ENCODE assay signal across 8 mouse cellular contexts in the genomic region with DNA sequence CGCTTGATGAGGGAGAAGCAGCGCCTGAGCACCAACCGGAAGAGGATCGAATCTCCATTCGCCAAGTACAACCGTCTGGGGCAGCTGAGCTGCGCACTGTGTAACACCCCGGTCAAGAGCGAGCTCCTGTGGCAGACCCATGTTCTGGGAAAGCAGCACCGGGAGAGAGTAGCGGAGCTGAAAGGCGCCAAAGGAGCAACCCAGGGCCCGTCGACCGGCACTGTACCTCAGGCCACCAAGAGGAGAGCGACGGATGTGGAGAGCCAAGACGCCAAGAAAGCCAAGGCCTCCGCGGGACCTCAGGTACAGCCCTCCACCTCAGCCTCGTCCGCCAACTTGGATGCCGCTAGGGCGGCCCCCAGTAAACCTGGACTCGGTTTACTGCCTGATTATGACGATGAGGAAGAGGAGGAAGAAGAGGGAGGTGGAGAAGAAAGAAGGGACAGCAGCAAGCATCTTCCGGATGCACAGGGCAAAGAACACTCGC. TPM values are rescaled to one million over a fixed set of nuclear protein-coding genes. Genes with fewer than 3 reads are reported as not detected.
A peak's percentile ranks its signal among the peaks of the same experiment; 100 is the strongest.
DNase-seq lines count a peak whose midpoint lies in the region; ATAC-seq and TF ChIP-seq lines count a peak whose summit lies in the region.

No protein-coding gene starts in this region.

- peak overlapping the region; percentile 97 for H3K4me2 ChIP-seq in kidney, embryonic 16.5 days (replicated peaks; ENCODE audit: low read depth, low read length)
- H3K4me2 ChIP-seq in embryonic facial prominence, embryonic 11.5 days (ENCODE audit: low read depth, low read length) = peak overlapping the region; percentile 72
- H3K4me2 ChIP-seq in intestine, postnatal 0 days (replicated peaks; ENCODE audit: low read depth) = peak overlapping the region; percentile 75
- H3K4me2 ChIP-seq in myocyte (ENCODE audit: low read depth) = peak overlapping the region; percentile 79

- peaks cover 27% of the 10 kb centered on the region for H3K79me2 ChIP-seq in myocyte (ENCODE audit: control insufficient read depth, insufficient read depth)

- ATAC-seq in kidney, embryonic 16.5 days (ENCODE audit: low FRiP score, low TSS enrichment) = peak; percentile 82
- peak; percentile 72; the same call in 1 of the 2 replicates for ATAC-seq in embryonic facial prominence, embryonic 11.5 days (replicated peaks; ENCODE audit: insufficient number of reproducible peaks, low FRiP score, low TSS enrichment, low read depth)
- ATAC-seq in intestine, postnatal 0 days = peak; percentile 63

- H3K9ac ChIP-seq in kidney, embryonic 16.5 days (replicated peaks; ENCODE audit: low read length) = peak overlapping the region; percentile 95
- peak overlapping the region; percentile 89 for H3K9ac ChIP-seq in embryonic facial prominence, embryonic 11.5 days (replicated peaks; ENCODE audit: low read length)
- peak overlapping the region; percentile 91 for H3K9ac ChIP-seq in intestine, postnatal 0 days (ENCODE audit: low read depth, low read length)

- H3K27ac ChIP-seq in kidney, embryonic 16.5 days (ENCODE audit: low read length) = peak overlapping the region; percentile 86
- no peak overlapping the region for H3K27ac ChIP-seq in embryonic facial prominence, embryonic 11.5 days (replicated peaks; ENCODE audit: low read depth, low read length)
- H3K27ac ChIP-seq in intestine, postnatal 0 days (ENCODE audit: low read depth, low read length) = peak overlapping the region; percentile 94

- TF ChIP-seq POLR2A in myocyte (IDR thresholded peaks at IDR 0.05; ENCODE audit: insufficient read length, low read depth) = no peak

- WGBS in kidney, embryonic 16.5 days = 0% methylated on average over 28 of the region's 28 CpGs
- under 1% methylated on average over 28 of the region's 28 CpGs for WGBS in embryonic facial prominence, embryonic 11.5 days
- 2% methylated on average over 28 of the region's 28 CpGs for WGBS in intestine, postnatal 0 days

- no peak for DNase-seq in kidney, postnatal 4 days
- no peak for DNase-seq in embryonic facial prominence, embryonic 11.5 days (ENCODE audit: low spot score)
- no peak for DNase-seq in right cerebral cortex, postnatal 14 days
- DNase-seq in cerebellum, postnatal 14 days = no peak
- DNase-seq in gastrocnemius, postnatal 14 days = no peak

- peak overlapping the region; percentile 87 for H3ac ChIP-seq in myocyte (ENCODE audit: control insufficient read depth, insufficient read length)

- H3K4me1 ChIP-seq in kidney, embryonic 16.5 days (ENCODE audit: insufficient read depth, low read length) = peaks cover 24% of the 10 kb centered on the region
- H3K4me1 ChIP-seq in embryonic facial prominence, embryonic 11.5 days (ENCODE audit: control insufficient read depth, insufficient read depth, low read length) = no peaks in the 10 kb centered on the region
- peaks cover 10% of the 10 kb centered on the region for H3K4me1 ChIP-seq in intestine, postnatal 0 days (replicated peaks; ENCODE audit: control insufficient read depth, insufficient read depth, low read length)

- intact Hi-C loops in gastrocnemius, postnatal 14 days (cut with DNase I; ENCODE audit: low total_unique reads) = no loop called here

- H3K27me3 ChIP-seq in kidney, embryonic 16.5 days (ENCODE audit: insufficient read depth, low read length) = no peaks in the 10 kb centered on the region
- no peaks in the 10 kb centered on the region for H3K27me3 ChIP-seq in embryonic facial prominence, embryonic 11.5 days (ENCODE audit: control insufficient read depth, insufficient read depth, low read length)
- H3K27me3 ChIP-seq in intestine, postnatal 0 days (replicated peaks; ENCODE audit: control insufficient read depth, insufficient read depth, low read length) = no peaks in the 10 kb centered on the region
- H3K27me3 ChIP-seq in myocyte (ENCODE audit: control insufficient read depth, insufficient read depth, insufficient read length) = no peaks in the 10 kb centered on the region

- no peaks in the 10 kb centered on the region for H3K9me3 ChIP-seq in kidney, embryonic 16.5 days (ENCODE audit: low read length)
- no peaks in the 10 kb centered on the region for H3K9me3 ChIP-seq in embryonic facial prominence, embryonic 11.5 days (replicated peaks; ENCODE audit: control insufficient read depth, low read length)
- no peaks in the 10 kb centered on the region for H3K9me3 ChIP-seq in intestine, postnatal 0 days (ENCODE audit: control insufficient read depth)

- H3K4me3 ChIP-seq in kidney, embryonic 16.5 days (ENCODE audit: low read length) = peak overlapping the region; percentile 98
- H3K4me3 ChIP-seq in embryonic facial prominence, embryonic 11.5 days (ENCODE audit: low read depth, low read length) = peak overlapping the region; percentile 76
- H3K4me3 ChIP-seq in intestine, postnatal 0 days (ENCODE audit: low read depth, low read length) = peak overlapping the region; percentile 94
- peak overlapping the region; percentile 87 for H3K4me3 ChIP-seq in myocyte

- TF ChIP-seq CTCF in intestine, postnatal 0 days (IDR thresholded peaks at IDR 0.05; ENCODE audit: low read depth) = no peak

- 0 out of 2 replicates have a peak, but pooled peaks cover 5% of the 10 kb centered on the region for H3K36me3 ChIP-seq in kidney, embryonic 16.5 days (ENCODE audit: insufficient read depth, low read length)
- no peaks in the 10 kb centered on the region for H3K36me3 ChIP-seq in embryonic facial prominence, embryonic 11.5 days (replicated peaks; ENCODE audit: control insufficient read depth, insufficient read depth, low read depth, low read length)
- no peaks in the 10 kb centered on the region; the same call in 1 of the 2 replicates for H3K36me3 ChIP-seq in intestine, postnatal 0 days (ENCODE audit: control insufficient read depth, insufficient read depth)
- H3K36me3 ChIP-seq in myocyte (ENCODE audit: control insufficient read depth, insufficient read depth) = no peaks in the 10 kb centered on the region

TF ChIP-seq in myocyte, 11 proteins besides CTCF, POLR2A, EP300 and RAD21:
- TF ChIP-seq REST (IDR thresholded peaks at IDR 0.05; ENCODE audit: insufficient read depth, insufficient read length) = no peak

RNA-seq across cellular contexts. Expression of a gene that starts 0.3 kb away (rescaled TPM):
- 42.6 and 43.9 TPM in 2 replicates for polyA plus RNA-seq in kidney, embryonic 16.5 days (2015; fragmentation: Nextera tagmentation; extraction: Ambion mirVana)
- 44.4 and 44.9 TPM in 2 replicates for polyA plus RNA-seq in embryonic facial prominence, embryonic 11.5 days (2014; fragmentation: Nextera tagmentation; extraction: Ambion mirVana)
- polyA plus RNA-seq in intestine, postnatal 0 days (2015; fragmentation: Nextera tagmentation; extraction: Ambion mirVana) = 19.5 and 21.1 TPM in 2 replicates
- polyA plus RNA-seq in myocyte (2012; fragmentation: generic; extraction: Trizol) = 13.2 TPM
- total RNA-seq in gastrocnemius, postnatal 14 days (2021) = 10 to 100 TPM; 13.6 to 14.6 TPM

RNA-seq across cellular contexts. Expression of a gene that starts 0.4 kb away (rescaled TPM):
- polyA plus RNA-seq in kidney, embryonic 16.5 days (2015; fragmentation: Nextera tagmentation; extraction: Ambion mirVana) = 0.31 and 0.32 TPM in 2 replicates
- polyA plus RNA-seq in embryonic facial prominence, embryonic 11.5 days (2014; fragmentation: Nextera tagmentation; extraction: Ambion mirVana) = 0.11 and 0.26 TPM in 2 replicates
- polyA plus RNA-seq in intestine, postnatal 0 days (2015; fragmentation: Nextera tagmentation; extraction: Ambion mirVana) = 0.27 and 0.29 TPM in 2 replicates
- polyA plus RNA-seq in myocyte (2012; fragmentation: generic; extraction: Trizol) = 0.30 TPM
- total RNA-seq in gastrocnemius, postnatal 14 days (2021) = under 1 TPM; 0.16 to 0.29 TPM

RNA-seq across cellular contexts. Expression of a gene that starts 16.4 kb away (rescaled TPM):
- 33.2 and 35.4 TPM in 2 replicates for polyA plus RNA-seq in kidney, embryonic 16.5 days (2015; fragmentation: Nextera tagmentation; extraction: Ambion mirVana)
- polyA plus RNA-seq in embryonic facial prominence, embryonic 11.5 days (2014; fragmentation: Nextera tagmentation; extraction: Ambion mirVana) = 44.8 and 48.1 TPM in 2 replicates
- polyA plus RNA-seq in intestine, postnatal 0 days (2015; fragmentation: Nextera tagmentation; extraction: Ambion mirVana) = 8.4 and 9.2 TPM in 2 replicates
- polyA plus RNA-seq in myocyte (2012; fragmentation: generic; extraction: Trizol) = 16.7 TPM
- 10 to 100 TPM; 13.3 to 16.8 TPM for total RNA-seq in gastrocnemius, postnatal 14 days (2021)
